Mouse (Mus musculus): ENCODE data around the gene Glt8d1. TPM values are rescaled to one million over a fixed set of nuclear protein-coding genes. Genes with fewer than 3 reads are reported as not detected.
A peak's percentile ranks its signal among the peaks of the same experiment; 100 is the strongest.

Gene Glt8d1
- polyA plus RNA-seq, 1 experiment from 2014 or later, result 63.2 TPM

DNA sequence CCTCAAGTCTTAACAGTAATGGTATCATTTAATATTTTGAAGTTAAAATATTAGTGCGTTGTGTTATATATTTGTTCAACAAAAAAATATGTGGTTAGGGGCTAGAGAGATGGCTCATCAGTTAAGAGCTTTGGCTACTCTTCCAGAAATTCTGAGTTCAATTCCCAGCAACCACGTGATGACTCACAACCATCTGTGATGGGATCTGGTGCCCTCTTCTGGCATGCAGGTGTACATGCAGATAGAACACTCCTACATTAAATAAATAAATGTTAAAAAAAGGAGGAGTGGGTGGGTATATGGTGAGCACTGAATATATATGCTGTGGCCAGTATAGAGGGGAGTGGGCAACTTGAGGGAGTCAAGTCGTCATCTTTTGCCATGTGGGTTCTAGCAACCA, 24.6 kb downstream of the Glt8d1 start:
- Histone ChIP-seq H3K4me1 (replicated peaks; ENCODE audit: insufficient read depth, low read length) (no peaks in the 10 kb centered on the region), H3K9me3 (replicated peaks; ENCODE audit: low read length) (no peaks in the 10 kb centered on the region), H3K4me3 (replicated peaks; ENCODE audit: low read depth, low read length) (no peak overlapping the region), H3K27me3 (ENCODE audit: insufficient read depth, low read length) (no peaks in the 10 kb centered on the region), H3K4me2 (ENCODE audit: low read length) (no peak overlapping the region), H3K9ac (ENCODE audit: low read depth, low read length) (no peak overlapping the region), H3K27ac (no peak overlapping the region), H3K36me3 (ENCODE audit: insufficient read depth, low read length) (peaks cover 36% of the 10 kb centered on the region)
- ATAC-seq (replicated peaks; ENCODE audit: low FRiP score, low read depth) (no peak), DNase-seq (ENCODE audit: low spot score) (no peak)
- WGBS, result 77% methylated on average over 3 of the region's 3 CpGs
- peak; percentile 56 for TF ChIP-seq CTCF (IDR thresholded peaks at IDR 0.05; ENCODE audit: low read depth)

DNA sequence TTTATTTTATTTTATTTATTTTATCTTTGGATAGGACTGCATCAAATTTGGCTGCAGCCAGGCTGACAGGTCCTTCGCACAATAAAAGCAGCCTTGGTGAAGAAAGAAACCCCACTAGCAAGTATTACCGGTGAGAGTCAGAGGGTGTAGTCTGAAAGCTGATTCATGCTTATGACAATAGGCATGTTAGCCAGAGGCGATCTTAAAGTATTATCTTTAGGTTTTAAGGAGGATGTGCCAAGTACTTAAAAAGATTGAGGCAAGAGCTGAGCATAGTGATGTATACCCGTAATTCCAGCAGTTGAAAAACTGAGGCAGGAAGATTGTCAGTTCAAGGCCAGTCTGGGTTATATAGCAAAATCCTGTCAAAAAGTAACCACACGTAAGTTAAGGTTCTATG, 44.1 kb downstream of the Glt8d1 start:
- no peak for ATAC-seq (replicated peaks; ENCODE audit: low FRiP score, low read depth)
- no peaks in the 10 kb centered on the region for H3K27me3 ChIP-seq (ENCODE audit: insufficient read depth, low read length)
- WGBS, result 97% methylated on average over 5 of the region's 5 CpGs

DNA sequence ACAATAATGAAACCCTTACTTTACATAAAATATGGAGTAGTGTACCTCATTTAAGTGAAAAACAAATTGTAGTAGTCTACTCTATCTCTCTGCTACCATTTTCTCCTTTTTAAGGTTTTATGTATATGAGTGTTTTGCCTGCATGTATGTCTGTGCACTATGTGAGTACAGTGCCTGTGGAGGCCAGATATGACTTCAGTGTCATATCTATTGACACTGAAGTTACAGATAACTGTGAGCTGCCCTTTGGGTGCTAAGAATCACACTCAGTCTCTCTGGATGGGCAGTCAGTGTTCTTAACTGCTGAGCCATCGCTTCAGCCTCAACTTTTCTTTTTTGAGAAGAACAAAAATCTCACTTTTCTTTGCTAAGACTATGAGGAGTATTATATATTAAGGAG, 44.6 kb downstream of the Glt8d1 start:
- no peak for TF ChIP-seq CTCF (IDR thresholded peaks at IDR 0.05; ENCODE audit: low read depth)
- no peaks in the 10 kb centered on the region for H3K4me1 ChIP-seq (replicated peaks; ENCODE audit: insufficient read depth, low read length)
- H3K9me3 ChIP-seq (replicated peaks; ENCODE audit: low read length), result no peaks in the 10 kb centered on the region
- DNase-seq (ENCODE audit: low spot score) (no peak), ATAC-seq (replicated peaks; ENCODE audit: low FRiP score, low read depth) (no peak)
- H3K4me3 ChIP-seq (replicated peaks; ENCODE audit: low read depth, low read length), result no peak overlapping the region
- H3K27ac ChIP-seq, result no peak overlapping the region
- H3K27me3 ChIP-seq (ENCODE audit: insufficient read depth, low read length), result no peaks in the 10 kb centered on the region
- 100% methylated on average over 1 of the region's 1 CpGs for WGBS
- peaks cover 50% of the 10 kb centered on the region for H3K36me3 ChIP-seq (ENCODE audit: insufficient read depth, low read length)
- no peak overlapping the region for H3K4me2 ChIP-seq (ENCODE audit: low read length)
- no peak overlapping the region for H3K9ac ChIP-seq (ENCODE audit: low read depth, low read length)

More for the DNA sequence above, 44.1 kb downstream of the Glt8d1 start:
- no peak for TF ChIP-seq CTCF (IDR thresholded peaks at IDR 0.05; ENCODE audit: low read depth)
- Histone ChIP-seq H3K4me1 (replicated peaks; ENCODE audit: insufficient read depth, low read length) (no peaks in the 10 kb centered on the region), H3K4me2 (ENCODE audit: low read length) (no peak overlapping the region), H3K4me3 (replicated peaks; ENCODE audit: low read depth, low read length) (no peak overlapping the region), H3K9ac (ENCODE audit: low read depth, low read length) (no peak overlapping the region), H3K9me3 (replicated peaks; ENCODE audit: low read length) (no peaks in the 10 kb centered on the region), H3K36me3 (ENCODE audit: insufficient read depth, low read length) (peaks cover 47% of the 10 kb centered on the region), H3K27ac (no peak overlapping the region)
- DNase-seq (ENCODE audit: low spot score), result no peak

Other genes with a start within 250 kb of the Glt8d1 start
- 22.6 and 23.4 TPM in 2 replicates for gene Tmem110, start 175.8 kb upstream of the Glt8d1 start, polyA plus RNA-seq (2015; fragmentation: Nextera tagmentation; extraction: Ambion mirVana)
- 6.6 and 8.1 TPM in 2 replicates for gene Mustn1, start 122.2 kb upstream of the Glt8d1 start, polyA plus RNA-seq (2015; fragmentation: Nextera tagmentation; extraction: Ambion mirVana)
- 0.17 and 0.26 TPM in 2 replicates for gene Itih4, start 114.9 kb upstream of the Glt8d1 start, polyA plus RNA-seq (2015; fragmentation: Nextera tagmentation; extraction: Ambion mirVana)
- gene Itih3, start 77.6 kb upstream of the Glt8d1 start, polyA plus RNA-seq (2015; fragmentation: Nextera tagmentation; extraction: Ambion mirVana), result 0.53 and 0.75 TPM in 2 replicates
- gene Itih1, start 58.1 kb upstream of the Glt8d1 start, polyA plus RNA-seq (2015; fragmentation: Nextera tagmentation; extraction: Ambion mirVana), result 0.34 and 0.41 TPM in 2 replicates
- gene Nek4, start 50.0 kb upstream of the Glt8d1 start, polyA plus RNA-seq (2015; fragmentation: Nextera tagmentation; extraction: Ambion mirVana), result 8.7 and 10.5 TPM in 2 replicates
- gene Spcs1, start 272 bp downstream of the Glt8d1 start, polyA plus RNA-seq (2015; fragmentation: Nextera tagmentation; extraction: Ambion mirVana), result 541 and 596 TPM in 2 replicates
- gene Pbrm1, start 17.7 kb downstream of the Glt8d1 start, polyA plus RNA-seq (2015; fragmentation: Nextera tagmentation; extraction: Ambion mirVana), result 67.3 and 75.8 TPM in 2 replicates
- gene Gnl3, start 17.8 kb downstream of the Glt8d1 start, polyA plus RNA-seq (2015; fragmentation: Nextera tagmentation; extraction: Ambion mirVana), result 96.3 and 99.5 TPM in 2 replicates
- gene Smim4, start 127.6 kb downstream of the Glt8d1 start, polyA plus RNA-seq (2015; fragmentation: Nextera tagmentation; extraction: Ambion mirVana), result 210 and 212 TPM in 2 replicates
- 201 and 204 TPM in 2 replicates for gene Nt5dc2, start 129.7 kb downstream of the Glt8d1 start, polyA plus RNA-seq (2015; fragmentation: Nextera tagmentation; extraction: Ambion mirVana)
- gene Stab1, start 167.2 kb downstream of the Glt8d1 start, polyA plus RNA-seq (2015; fragmentation: Nextera tagmentation; extraction: Ambion mirVana), result 26.4 and 27.8 TPM in 2 replicates
- 0.79 and 0.95 TPM in 2 replicates for gene Tnnc1, start 206.9 kb downstream of the Glt8d1 start, polyA plus RNA-seq (2015; fragmentation: Nextera tagmentation; extraction: Ambion mirVana)
- 197 and 214 TPM in 2 replicates for gene Nisch, start 215.5 kb downstream of the Glt8d1 start, polyA plus RNA-seq (2015; fragmentation: Nextera tagmentation; extraction: Ambion mirVana)
- gene Sema3g, start 216.5 kb downstream of the Glt8d1 start, polyA plus RNA-seq (2015; fragmentation: Nextera tagmentation; extraction: Ambion mirVana), result 6.5 and 7.8 TPM in 2 replicates
- gene Phf7, start 249.9 kb downstream of the Glt8d1 start, polyA plus RNA-seq (2015; fragmentation: Nextera tagmentation; extraction: Ambion mirVana), result 16.8 and 18.1 TPM in 2 replicates